Comparison of ENCODE assay signal across 14 mouse cellular contexts in genomic region chr13:35807016-35807415, GRCm38 (mm10).
A peak's percentile ranks its signal among the peaks of the same experiment; 100 is the strongest.
DNase-seq lines count a peak whose midpoint lies in the region; ATAC-seq and TF ChIP-seq lines count a peak whose summit lies in the region.
"Had no signal": no experiment of that assay in that cellular context is flagged by ENCODE, and none has a peak within 500 bp of the region (broad histone marks: within the 10 kb centered on the region; RNA-seq: fewer than 3 reads in every experiment).

No protein-coding gene starts in this region.

- no peak overlapping the region for H3K9ac ChIP-seq in heart, embryonic 13.5 days
- no peak overlapping the region for H3K9ac ChIP-seq in midbrain, postnatal 0 days (replicated peaks; ENCODE audit: low read length, poor library complexity, severe bottlenecking)
- H3K9ac ChIP-seq in midbrain, embryonic 13.5 days (replicated peaks), result no peak overlapping the region
- H3K9ac ChIP-seq: stomach, embryonic 15.5 days had no signal

- H3K36me3 ChIP-seq in heart, embryonic 13.5 days, result peaks cover 4% of the 10 kb centered on the region
- H3K36me3 ChIP-seq in midbrain, postnatal 0 days (ENCODE audit: insufficient read depth, low read length), result no peaks in the 10 kb centered on the region
- H3K36me3 ChIP-seq in midbrain, embryonic 13.5 days, result no peaks in the 10 kb centered on the region
- H3K36me3 ChIP-seq in splenic B cell, adult 2 months (ENCODE audit: control insufficient read depth, insufficient read depth, low read length, poor library complexity, severe bottlenecking), result no peaks in the 10 kb centered on the region
- H3K36me3 ChIP-seq: stomach, embryonic 15.5 days had no signal

- no peak overlapping the region for H3K4me2 ChIP-seq in heart, embryonic 13.5 days
- H3K4me2 ChIP-seq in midbrain, postnatal 0 days (ENCODE audit: low read depth, low read length, poor library complexity, severe bottlenecking), result no peak overlapping the region
- H3K4me2 ChIP-seq in midbrain, embryonic 13.5 days (replicated peaks), result no peak overlapping the region
- H3K4me2 ChIP-seq: stomach, embryonic 15.5 days had no signal

- H3K4me1 ChIP-seq in heart, embryonic 13.5 days, result peaks cover 67% of the 10 kb centered on the region
- no peaks in the 10 kb centered on the region for H3K4me1 ChIP-seq in midbrain, postnatal 0 days (ENCODE audit: insufficient read depth, low read length)
- H3K4me1 ChIP-seq in midbrain, embryonic 13.5 days (replicated peaks), result peaks cover 15% of the 10 kb centered on the region

- 86% methylated on average over 7 of the region's 7 CpGs for WGBS in heart, embryonic 13.5 days
- WGBS in midbrain, postnatal 0 days, result 96% methylated on average over 7 of the region's 7 CpGs
- WGBS in midbrain, embryonic 13.5 days, result 96% methylated on average over 7 of the region's 7 CpGs

- peaks cover 9% of the 10 kb centered on the region; the same call in 1 of the 2 replicates for H3K9me3 ChIP-seq in heart, embryonic 13.5 days
- no peaks in the 10 kb centered on the region for H3K9me3 ChIP-seq in midbrain, postnatal 0 days (ENCODE audit: low read length)
- no peaks in the 10 kb centered on the region; the same call in 1 of the 2 replicates for H3K9me3 ChIP-seq in midbrain, embryonic 13.5 days
- H3K9me3 ChIP-seq: stomach, embryonic 15.5 days had no signal

- ATAC-seq in heart, embryonic 13.5 days (ENCODE audit: extremely low read depth, insufficient number of reproducible peaks, low FRiP score, low TSS enrichment), result no peak
- ATAC-seq in midbrain, postnatal 0 days (ENCODE audit: low FRiP score), result 0 out of 2 replicates have a peak, but pooled peaks have one; percentile 32
- no peak for ATAC-seq in midbrain, embryonic 13.5 days
- peak; percentile 62; the same call in 1 of the 2 replicates for ATAC-seq in erythroblast, adult 5-6 weeks (replicated peaks; ENCODE audit: low FRiP score, poor library complexity, severe bottlenecking)
- ATAC-seq in cerebellum, adult (ENCODE audit: insufficient number of reproducible peaks, low FRiP score, low TSS enrichment), result no peak
- ATAC-seq: inflammation-experienced regulatory T-cells, adult 6 months had no signal

- H3K27ac ChIP-seq in heart, embryonic 13.5 days (replicated peaks), result peak overlapping the region; percentile 45; the same call in 1 of the 2 replicates
- H3K27ac ChIP-seq in midbrain, postnatal 0 days (ENCODE audit: low read depth, low read length), result no peak overlapping the region
- no peak overlapping the region for H3K27ac ChIP-seq in midbrain, embryonic 13.5 days
- H3K27ac ChIP-seq: stomach, embryonic 15.5 days had no signal

- DNase-seq in heart, adult 8-10 months (ENCODE audit: low spot score), result no peak
- no peak for DNase-seq in midbrain, postnatal 0 days (ENCODE audit: low spot score)
- peak; percentile 24 for DNase-seq in splenic B cell, adult 2 months (ENCODE audit: low read depth, low spot score)
- DNase-seq in adrenal gland, adult 18-20 months (ENCODE audit: low spot score in 2 of 2), result no peak
- DNase-seq: cerebellum, postnatal 36 days; lung, postnatal 4 days; right cerebral cortex, postnatal 25 days had no signal

- H3K4me3 ChIP-seq in heart, embryonic 13.5 days, result no peak overlapping the region
- no peak overlapping the region for H3K4me3 ChIP-seq in midbrain, postnatal 0 days (ENCODE audit: low read depth, low read length)
- no peak overlapping the region for H3K4me3 ChIP-seq in midbrain, embryonic 13.5 days (replicated peaks)
- H3K4me3 ChIP-seq: erythroblast, embryonic 14.5 days; stomach, embryonic 15.5 days had no signal

- peak; percentile 40 for TF ChIP-seq CTCF in midbrain, postnatal 0 days (IDR thresholded peaks at IDR 0.05)

- no peaks in the 10 kb centered on the region for H3K27me3 ChIP-seq in heart, embryonic 13.5 days (replicated peaks)
- H3K27me3 ChIP-seq in midbrain, postnatal 0 days (ENCODE audit: insufficient read depth, low read length), result no peaks in the 10 kb centered on the region
- H3K27me3 ChIP-seq in midbrain, embryonic 13.5 days, result no peaks in the 10 kb centered on the region
- no peaks in the 10 kb centered on the region for H3K27me3 ChIP-seq in splenic B cell, adult 2 months (ENCODE audit: control insufficient read depth, insufficient read depth, low read length, poor library complexity, severe bottlenecking)
- H3K27me3 ChIP-seq: stomach, embryonic 15.5 days had no signal

Comparison
In these comparisons a context has a peak if more than half of its experiments do, and no peak if none do; other contexts are left out.
1. ATAC-seq: peak in midbrain, postnatal 0 days (single experiment) and erythroblast, adult 5-6 weeks (single experiment); none in heart, embryonic 13.5 days (single experiment), midbrain, embryonic 13.5 days (single experiment) and cerebellum, adult (single experiment).